Mouse (Mus musculus) liver, postnatal 0 days (tissue): Measurements from ENCODE around the gene Plpp1. TPM values are rescaled to one million over a fixed set of nuclear protein-coding genes. Genes with fewer than 3 reads are reported as not detected.

Experiments
- ATAC-seq: fragments of 200-750 bp; cut with Nextera tagmentation; 2 replicates; pipeline ENCODE4 v1.8.0; 2017; ENCODE audit warnings: mild to moderate bottlenecking, moderate library complexity
- DNase-seq: peaks from one replicate; pipeline ENCODE4 v3.0.0-alpha.2; 2016
- H3K27ac ChIP-seq: fragments of 300-500 bp; sonication (generic); 2 replicates; pipeline ENCODE4 v1.5.1; 2014; ENCODE audit warnings: antibody characterized with exemption, moderate library complexity, mild to moderate bottlenecking, low read depth
- H3K27me3 ChIP-seq: fragments of 300-500 bp; sonication (generic); 2 replicates; pipeline ENCODE4 v1.6.1; 2014; ENCODE audit warnings: low read length, control low read depth, mixed read lengths; ENCODE audit not compliant: insufficient read depth
- H3K36me3 ChIP-seq: fragments of 300-500 bp; sonication (generic); replicated peaks from 2 replicates; pipeline ENCODE4 v1.6.1; 2014; ENCODE audit warnings: mild to moderate bottlenecking, control low read depth, low read length, moderate library complexity, mixed read lengths; ENCODE audit not compliant: insufficient read depth
- H3K4me1 ChIP-seq: fragments of 300-500 bp; sonication (generic); 2 replicates; pipeline ENCODE4 v1.6.1; 2014; ENCODE audit warnings: antibody characterized with exemption, mild to moderate bottlenecking, control low read depth; ENCODE audit not compliant: insufficient read depth
- H3K4me2 ChIP-seq: fragments of 300-500 bp; sonication (generic); 2 replicates; pipeline ENCODE4 v1.6.1; 2014; ENCODE audit warnings: low read depth, mild to moderate bottlenecking, low read length, moderate library complexity, mixed read lengths
- H3K4me3 ChIP-seq: fragments of 300-500 bp; sonication (generic); 2 replicates; pipeline ENCODE4 v1.5.1; 2014; ENCODE audit warnings: low read depth, low read length
- H3K9ac ChIP-seq: fragments of 300-500 bp; sonication (generic); replicated peaks from 2 replicates; pipeline ENCODE4 v1.6.1; 2014; ENCODE audit warnings: mild to moderate bottlenecking, moderate library complexity
- H3K9me3 ChIP-seq: fragments of 300-500 bp; sonication (generic); 2 replicates; pipeline ENCODE4 v1.6.1; 2016; ENCODE audit warnings: mild to moderate bottlenecking, control low read depth, low read length, mixed read lengths
- CTCF ChIP-seq: sonication (generic); IDR thresholded peaks from 2 replicates; pipeline ENCODE4 v1.5.1; 2016; ENCODE audit warnings: antibody characterized with exemption, low read depth
- EP300 ChIP-seq: IDR thresholded peaks from 2 replicates; pipeline ENCODE4 v1.6.1; 2016; ENCODE audit warnings: antibody characterized with exemption, low read depth, mild to moderate bottlenecking
- WGBS: fragments of 180-500 bp; shearing (Covaris S2); extraction: QIAGEN DNeasy Blood & Tissue Kit; methylation state at CpG from one replicate; pipeline ENCODE4 v1.1.7; 2014; ENCODE audit not compliant: insufficient replicate concordance; 5-methylcytosine and 5-hydroxymethylcytosine counted together
- polyA plus RNA-seq: library from polyadenylated mRNA; unstranded; fragments of >200 nt; fragmentation: Nextera tagmentation; extraction: Ambion mirVana; gene quantifications from 2 replicates; pipeline ENCODE4 v1.2.1, GENCODE M21; 2015

The Plpp1 gene
- polyA plus RNA-seq, 1 experiment from 2014 or later, result 55.4 TPM

DNA sequence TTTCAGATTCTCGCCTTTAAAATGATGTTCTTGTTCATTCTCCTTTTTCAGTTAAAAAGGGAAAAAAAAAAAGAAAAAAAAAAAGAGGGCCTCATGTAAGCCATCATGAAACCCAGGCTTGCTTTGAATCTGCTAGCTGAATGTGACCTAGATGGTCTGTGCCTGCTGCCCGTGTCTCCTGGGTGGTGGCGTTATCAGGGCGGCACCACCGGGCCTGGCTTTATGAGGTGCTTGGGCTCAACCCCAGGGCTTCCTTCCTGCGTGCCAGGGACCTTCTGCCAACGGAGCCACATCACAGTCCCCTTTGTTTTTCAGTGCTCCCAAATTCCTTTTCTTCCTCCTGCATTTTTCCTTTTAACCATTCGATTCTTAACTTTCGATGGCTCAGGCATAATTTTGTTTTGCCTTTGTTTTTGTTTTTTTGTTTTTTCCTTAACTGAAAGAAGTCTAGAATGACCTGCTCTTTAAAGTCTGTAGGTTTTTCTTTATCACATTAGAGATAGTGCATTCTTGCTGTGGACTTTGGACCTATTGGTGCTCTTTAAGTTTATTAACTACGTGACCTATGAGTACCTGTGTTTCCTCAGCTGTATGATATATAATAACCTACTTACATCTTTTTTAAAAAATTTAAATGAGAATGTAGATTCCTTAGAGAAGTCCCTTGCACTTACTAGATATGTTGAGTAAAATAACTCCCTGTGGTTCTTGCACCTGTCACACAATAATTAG is 7.5 kb downstream of the Plpp1 start:
- Histone ChIP-seq H3K4me1 (peaks cover 36% of the 10 kb centered on the region), H3K4me2 (peak overlapping the region; percentile 27; the same call in 1 of the 2 replicates), H3K9ac (0 out of 2 replicates have a peak overlapping the region, but pooled peaks have one; percentile 16), H3K4me3 (no peak overlapping the region), H3K36me3 (peaks cover 16% of the 10 kb centered on the region), H3K27me3 (no peaks in the 10 kb centered on the region), H3K27ac (peak overlapping the region; percentile 64), H3K9me3 (no peaks in the 10 kb centered on the region)
- ATAC-seq, result peak; percentile 88
- 53% methylated on average over 10 of the region's 10 CpGs for WGBS
- peak; percentile 71 for DNase-seq
- TF ChIP-seq EP300 (peak; percentile 72), CTCF (no peak)

DNA sequence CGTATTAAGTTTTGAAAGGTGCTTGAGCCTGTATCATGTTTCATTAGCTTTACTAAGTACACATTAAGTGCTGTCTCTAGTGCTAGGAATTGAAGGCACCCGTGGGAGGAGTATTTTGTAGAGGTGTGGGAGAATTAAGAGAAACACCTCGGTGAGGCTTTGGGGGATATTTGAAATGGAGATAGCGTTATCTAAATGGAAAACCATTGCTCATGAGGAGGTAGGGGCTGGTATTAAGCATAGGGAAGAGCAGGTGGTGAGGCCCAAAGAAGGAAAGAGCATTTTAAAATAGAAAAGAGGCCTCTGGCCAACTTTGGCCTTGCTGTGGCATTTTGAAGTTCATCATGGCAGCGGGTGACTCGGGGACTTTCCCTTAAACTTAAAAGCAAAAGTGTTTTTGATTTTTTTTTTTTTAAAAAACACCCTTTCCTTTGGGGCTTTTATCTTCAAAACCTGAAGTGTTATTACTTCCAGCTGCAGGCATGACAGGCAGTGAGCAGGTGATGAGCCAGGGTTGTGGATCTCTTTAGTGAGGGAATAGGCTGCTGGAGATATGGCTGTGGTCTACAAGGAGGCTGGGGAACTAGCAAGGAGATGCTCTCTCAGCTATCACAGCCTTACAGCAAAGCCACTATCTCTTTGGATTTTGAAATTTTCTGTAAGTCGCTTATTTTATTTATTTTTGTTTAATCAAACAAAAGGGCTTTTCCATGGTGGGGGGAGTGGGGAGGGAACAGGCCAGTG is 9.1 kb downstream of the Plpp1 start:
- Histone ChIP-seq H3K27me3 (no peaks in the 10 kb centered on the region), H3K36me3 (peaks cover 16% of the 10 kb centered on the region), H3K4me2 (peak overlapping the region; percentile 7; the same call in 1 of the 2 replicates), H3K9ac (0 out of 2 replicates have a peak overlapping the region, but pooled peaks have one; percentile 36), H3K4me1 (peaks cover 32% of the 10 kb centered on the region), H3K4me3 (no peak overlapping the region), H3K27ac (0 out of 2 replicates have a peak overlapping the region, but pooled peaks have one; percentile 4), H3K9me3 (no peaks in the 10 kb centered on the region)
- 54% methylated on average over 7 of the region's 7 CpGs for WGBS
- DNase-seq (no peak), ATAC-seq (no peak)
- no peak for TF ChIP-seq EP300
- TF ChIP-seq CTCF, result no peak

DNA sequence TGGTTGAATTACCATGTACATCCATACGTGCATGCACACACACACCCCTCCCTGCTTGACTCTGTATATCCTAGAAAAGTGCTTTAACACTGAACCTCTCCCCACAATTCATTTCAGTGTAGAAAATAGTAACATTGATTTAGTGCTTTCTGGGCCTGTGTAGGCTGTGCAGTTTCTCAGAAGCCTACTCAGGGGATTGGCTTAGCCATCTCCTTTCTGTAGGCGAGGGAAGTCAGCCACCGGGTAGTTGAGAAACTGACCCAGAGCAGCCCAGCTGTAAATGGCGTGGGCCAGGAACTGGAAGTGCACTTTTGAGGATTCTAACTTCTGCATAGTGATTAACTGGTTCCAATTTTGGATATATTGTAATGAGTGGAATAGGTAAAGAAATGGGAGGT is 9.7 kb downstream of the Plpp1 start:
- no peak for TF ChIP-seq EP300
- no peak for TF ChIP-seq CTCF
- Histone ChIP-seq H3K36me3 (peaks cover 16% of the 10 kb centered on the region), H3K27ac (no peak overlapping the region), H3K4me1 (peaks cover 32% of the 10 kb centered on the region), H3K27me3 (no peaks in the 10 kb centered on the region), H3K4me3 (no peak overlapping the region), H3K9me3 (no peaks in the 10 kb centered on the region), H3K9ac (peak overlapping the region; percentile 36; the same call in 1 of the 2 replicates), H3K4me2 (no peak overlapping the region)
- WGBS, result 64% methylated on average over 4 of the region's 4 CpGs
- DNase-seq (no peak), ATAC-seq (no peak)

DNA sequence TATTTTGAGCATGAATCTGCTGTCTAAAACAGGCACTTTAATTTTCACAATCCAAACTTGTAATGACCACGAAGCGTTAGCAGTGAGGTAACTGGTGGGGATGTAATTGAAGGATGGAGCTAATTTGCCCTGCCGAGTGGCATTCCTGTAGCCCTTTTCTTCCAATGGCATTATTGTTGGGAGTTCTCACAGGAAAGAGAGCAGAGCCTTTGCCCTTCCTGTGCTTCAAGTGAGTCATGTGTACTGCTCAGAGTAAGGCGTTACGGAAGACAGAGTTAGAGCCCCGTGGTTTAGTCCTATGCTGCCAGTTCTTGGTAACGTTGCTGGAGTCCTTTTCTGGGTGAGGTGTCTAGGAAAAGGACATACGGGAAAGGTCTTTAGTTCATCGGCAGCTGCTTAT is 10.2 kb downstream of the Plpp1 start:
- no peak for ATAC-seq

DNA sequence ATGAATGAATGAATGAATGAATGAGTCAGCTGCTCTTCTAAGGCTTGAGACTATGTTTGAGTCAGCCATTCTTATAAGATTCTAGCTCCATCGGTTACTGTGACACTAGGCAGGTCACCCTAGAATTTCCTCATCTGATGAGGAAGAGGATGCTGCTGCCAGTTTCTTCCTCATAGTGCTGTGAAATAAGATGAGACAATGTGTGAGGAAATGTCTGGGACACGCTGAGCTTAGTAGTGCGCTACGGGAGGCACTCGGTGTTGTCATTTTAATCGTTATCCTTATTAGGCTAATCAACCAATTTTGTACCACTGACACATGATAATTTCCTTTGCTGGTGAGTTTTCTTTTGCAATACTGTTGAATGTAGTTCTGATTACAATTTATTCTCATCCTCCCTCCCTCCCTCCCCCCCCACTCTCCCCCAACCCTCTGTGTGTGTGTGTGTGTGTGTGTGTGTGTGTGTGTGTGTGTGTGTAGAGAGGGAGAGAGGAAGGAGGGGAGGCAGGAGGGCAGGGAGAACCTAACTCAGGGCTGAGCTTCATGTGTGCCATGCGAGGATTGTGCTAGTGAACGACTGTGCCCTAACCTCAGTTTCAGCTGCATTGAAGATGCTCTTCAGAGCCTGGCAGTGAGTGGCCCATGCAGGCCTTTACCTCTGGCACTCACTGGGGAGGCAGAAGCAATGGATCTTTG is 11.3 kb downstream of the Plpp1 start:
- no peak overlapping the region for H3K27ac ChIP-seq
- H3K9me3 ChIP-seq, result no peaks in the 10 kb centered on the region
- no peak overlapping the region for H3K4me3 ChIP-seq
- no peak for ATAC-seq
- H3K36me3 ChIP-seq, result peaks cover 5% of the 10 kb centered on the region
- peaks cover 31% of the 10 kb centered on the region for H3K4me1 ChIP-seq
- no peaks in the 10 kb centered on the region for H3K27me3 ChIP-seq
- no peak overlapping the region for H3K4me2 ChIP-seq
- TF ChIP-seq CTCF (no peak), EP300 (no peak)
- no peak overlapping the region for H3K9ac ChIP-seq
- DNase-seq, result no peak
- 70% methylated on average over 8 of the region's 8 CpGs for WGBS

More for the DNA sequence above, 10.2 kb downstream of the Plpp1 start:
- WGBS, result 47% methylated on average over 9 of the region's 9 CpGs
- no peaks in the 10 kb centered on the region for H3K9me3 ChIP-seq
- H3K36me3 ChIP-seq, result peaks cover 15% of the 10 kb centered on the region
- H3K4me3 ChIP-seq, result no peak overlapping the region
- no peak for DNase-seq
- H3K27ac ChIP-seq, result no peak overlapping the region
- H3K9ac ChIP-seq, result peak overlapping the region; percentile 36; the same call in 1 of the 2 replicates
- peaks cover 32% of the 10 kb centered on the region for H3K4me1 ChIP-seq
- TF ChIP-seq EP300 (no peak), CTCF (no peak)
- H3K4me2 ChIP-seq, result peak overlapping the region; percentile 28
- H3K27me3 ChIP-seq, result no peaks in the 10 kb centered on the region

DNA sequence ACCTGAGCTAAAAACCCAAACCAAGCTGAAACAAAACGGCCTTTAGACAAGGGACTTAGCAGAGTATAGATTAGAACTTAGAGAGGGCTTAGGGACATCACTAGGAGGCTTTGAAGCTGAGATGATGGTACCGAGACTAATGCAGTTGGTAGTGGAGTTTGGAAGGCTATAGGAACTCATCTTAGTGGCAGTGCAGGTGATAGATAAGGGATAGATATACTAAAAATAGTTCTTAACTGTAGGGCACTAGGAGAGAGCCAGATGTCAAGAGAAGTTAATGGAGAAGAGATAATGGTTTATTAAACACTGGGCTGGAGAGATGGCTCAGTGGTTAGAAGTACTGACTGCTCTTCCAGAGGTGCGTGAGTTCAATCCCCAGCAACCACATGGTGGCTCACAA is 15.4 kb downstream of the Plpp1 start:
- ATAC-seq (peak; percentile 71), DNase-seq (no peak)
- 57% methylated on average over 3 of the region's 3 CpGs for WGBS
- Histone ChIP-seq H3K9me3 (no peaks in the 10 kb centered on the region), H3K4me2 (no peak overlapping the region), H3K4me3 (no peak overlapping the region), H3K27me3 (no peaks in the 10 kb centered on the region), H3K27ac (no peak overlapping the region), H3K9ac (no peak overlapping the region), H3K36me3 (0 out of 2 replicates have a peak, but pooled peaks cover 2% of the 10 kb centered on the region), H3K4me1 (peaks cover 7% of the 10 kb centered on the region; the same call in 1 of the 2 replicates)
- TF ChIP-seq CTCF (no peak), EP300 (peak; percentile 95)
